Mouse (Mus musculus) kidney, adult 10 weeks (tissue): Measurements from ENCODE around the gene Cd40. TPM values are rescaled to one million over a fixed set of nuclear protein-coding genes. Genes with fewer than 3 reads are reported as not detected.

Experiments
- polyA plus RNA-seq: library from polyadenylated mRNA; stranded (reverse); fragments of 350-450 nt; fragmentation: Illumina TruSeq; extraction: RNeasy Lipid Tissue Mini Kit (QIAGEN cat#74804); gene quantifications from one replicate; pipeline ENCODE4 v1.2.3, GENCODE M21; 2014; ENCODE audit warnings: low read depth, low replicate concordance

Cd40 gene
- 0.49 TPM for polyA plus RNA-seq

DNA sequence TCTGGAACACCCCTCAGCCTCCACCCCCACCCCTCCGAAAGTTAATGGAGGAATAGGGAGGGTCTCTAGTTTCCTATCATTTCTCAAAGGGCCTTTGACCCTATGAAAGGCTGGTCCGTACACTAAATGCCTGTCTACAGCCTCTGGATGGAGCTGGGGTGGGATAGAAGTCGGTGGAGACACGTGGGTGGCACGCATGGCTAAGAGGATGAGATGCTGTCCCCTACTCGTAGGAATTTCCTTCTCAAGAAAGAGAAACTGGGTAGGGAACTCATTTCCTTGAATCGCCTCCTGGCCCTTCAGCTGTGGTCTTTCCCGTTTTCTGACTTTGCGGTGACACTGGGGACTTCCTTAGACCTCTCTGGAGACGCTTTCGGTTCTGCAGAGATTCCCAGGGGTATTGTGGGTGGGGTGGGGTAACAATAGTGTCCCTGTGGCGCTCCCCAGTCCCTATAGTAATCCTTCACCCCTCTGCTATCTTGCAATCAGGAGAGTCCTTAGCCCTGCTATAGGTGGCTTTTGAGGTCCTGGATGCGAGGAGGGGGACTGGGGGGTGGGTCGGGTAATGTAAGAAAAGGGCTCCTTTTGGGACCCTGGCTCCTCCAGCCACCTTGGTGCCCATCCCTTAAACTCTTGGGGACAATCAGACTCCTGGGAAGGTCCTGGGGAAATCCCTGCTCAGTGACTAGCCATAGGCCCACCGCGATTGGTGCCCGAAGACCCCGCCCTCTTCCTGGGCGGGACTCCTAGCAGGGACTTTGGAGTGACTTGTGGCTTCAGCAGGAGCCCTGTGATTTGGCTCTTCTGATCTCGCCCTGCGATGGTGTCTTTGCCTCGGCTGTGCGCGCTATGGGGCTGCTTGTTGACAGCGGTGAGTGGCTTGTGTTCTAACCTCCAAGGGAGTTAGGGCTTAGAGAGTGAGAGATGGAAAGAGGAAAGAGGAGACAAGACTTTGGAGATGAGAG, at the start of gene Cd40:
Gene Cd40, plus strand, starts transcription at position 740 of the 965 bp plus-strand sequence.

DNA sequence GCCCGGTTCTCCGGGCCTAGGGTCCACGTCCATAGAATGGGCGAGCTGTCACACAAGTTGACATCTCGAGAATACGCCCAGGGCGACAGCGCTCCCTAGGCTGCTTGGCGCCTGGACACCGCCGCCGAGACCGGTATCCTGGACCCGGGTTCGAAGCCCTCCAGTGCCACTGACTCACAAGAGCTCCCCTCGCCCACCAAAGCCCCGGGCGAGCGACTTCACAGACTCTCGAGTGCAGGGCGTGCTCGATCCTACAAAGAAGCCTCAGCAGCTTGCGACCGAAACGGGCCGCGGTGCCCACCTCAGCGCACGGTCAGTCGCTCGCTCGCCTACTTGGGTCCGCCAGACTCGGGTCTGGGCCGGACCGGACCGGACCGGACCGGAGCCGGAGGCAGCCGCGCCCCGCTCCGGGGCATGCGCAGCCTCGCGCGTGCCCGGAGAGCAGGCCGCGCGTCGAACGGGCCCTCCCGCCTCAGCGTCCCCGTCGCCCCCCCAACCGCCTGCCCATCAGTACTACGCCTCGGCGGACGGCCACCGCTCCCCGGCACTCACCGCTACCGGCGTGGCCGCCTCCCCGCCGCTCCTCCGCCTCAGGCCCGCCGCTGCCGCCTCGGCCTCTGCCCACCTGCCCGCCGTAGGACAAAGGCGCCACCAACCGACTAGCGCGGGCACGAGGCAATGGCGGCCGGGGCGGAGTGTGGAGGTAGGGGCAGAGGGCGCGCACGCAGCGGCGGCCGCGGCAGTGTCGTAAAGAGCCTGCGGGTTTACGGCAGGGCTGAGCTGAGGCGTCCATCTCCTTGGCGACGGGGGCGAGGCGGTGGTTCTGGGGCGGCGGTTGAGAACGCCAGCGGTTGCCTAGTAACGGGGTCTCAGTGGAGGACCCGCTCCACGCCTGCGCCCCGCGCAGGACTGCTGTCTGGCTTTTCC, 21.0 kb upstream of the Cd40 start, which contains the start of gene Ncoa5:
Gene Ncoa5, minus strand, starts transcription at position 737 of the 927 bp plus-strand sequence.

DNA sequence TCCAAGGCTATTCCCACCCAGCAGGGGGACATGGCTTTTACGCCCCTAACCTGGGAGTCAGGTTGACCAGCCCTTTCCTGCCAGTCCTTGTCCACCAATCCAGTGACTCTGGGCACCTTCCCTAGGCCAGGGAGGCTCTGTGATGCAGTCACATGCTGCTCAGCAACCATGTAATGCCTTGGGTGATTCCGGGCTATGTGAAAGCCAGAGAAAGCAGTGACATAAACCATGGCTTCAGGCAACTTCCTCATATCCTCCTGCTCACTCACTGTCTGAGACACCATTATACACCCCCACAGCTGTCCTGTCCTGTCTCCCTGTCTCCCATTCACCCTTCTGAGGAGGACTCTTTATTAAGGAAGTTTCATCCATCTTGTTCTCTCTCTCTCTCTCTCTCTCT, 35.2 kb downstream of the Cd40 start, which contains the start of gene 1700025C18Rik:
Gene 1700025C18Rik, minus strand, starts transcription at position 101 of the 400 bp plus-strand sequence.

Other genes starting within 250 kb of the Cd40 start
- 3.4 TPM for gene Zswim1, start 232.9 kb upstream of the Cd40 start, polyA plus RNA-seq
- gene Spata25, start 227.1 kb upstream of the Cd40 start, polyA plus RNA-seq: not detected
- 52.2 TPM for gene Ctsa, start 222.8 kb upstream of the Cd40 start, polyA plus RNA-seq
- not detected for gene Neurl2, start 222.2 kb upstream of the Cd40 start, polyA plus RNA-seq
- 0.44 TPM for gene Pltp, start 197.9 kb upstream of the Cd40 start, polyA plus RNA-seq
- 4.1 TPM for gene Pcif1, start 176.3 kb upstream of the Cd40 start, polyA plus RNA-seq
- gene Zfp335, start 143.9 kb upstream of the Cd40 start, polyA plus RNA-seq: 0.16 TPM
- gene Mmp9, start 114.8 kb upstream of the Cd40 start, polyA plus RNA-seq: 0.40 TPM
- 1.7 TPM for gene Slc12a5, start 94.8 kb upstream of the Cd40 start, polyA plus RNA-seq
- 9.3 TPM for gene Ncoa5, start 20.8 kb upstream of the Cd40 start, polyA plus RNA-seq
- not detected for gene 1700025C18Rik, start 35.1 kb downstream of the Cd40 start, polyA plus RNA-seq
- gene Cdh22, start 179.2 kb downstream of the Cd40 start, polyA plus RNA-seq: not detected
- gene Slc35c2, start 232.2 kb downstream of the Cd40 start, polyA plus RNA-seq: 2.9 TPM